Mouse (Mus musculus): Measurements from ENCODE around the gene Zbtb39. TPM values are rescaled to one million over a fixed set of nuclear protein-coding genes. Genes with fewer than 3 reads are reported as not detected.

Gene Zbtb39
- 5.1 and 5.3 TPM in 2 replicates for polyA plus RNA-seq (2015; fragmentation: Nextera tagmentation; extraction: Ambion mirVana)

DNA sequence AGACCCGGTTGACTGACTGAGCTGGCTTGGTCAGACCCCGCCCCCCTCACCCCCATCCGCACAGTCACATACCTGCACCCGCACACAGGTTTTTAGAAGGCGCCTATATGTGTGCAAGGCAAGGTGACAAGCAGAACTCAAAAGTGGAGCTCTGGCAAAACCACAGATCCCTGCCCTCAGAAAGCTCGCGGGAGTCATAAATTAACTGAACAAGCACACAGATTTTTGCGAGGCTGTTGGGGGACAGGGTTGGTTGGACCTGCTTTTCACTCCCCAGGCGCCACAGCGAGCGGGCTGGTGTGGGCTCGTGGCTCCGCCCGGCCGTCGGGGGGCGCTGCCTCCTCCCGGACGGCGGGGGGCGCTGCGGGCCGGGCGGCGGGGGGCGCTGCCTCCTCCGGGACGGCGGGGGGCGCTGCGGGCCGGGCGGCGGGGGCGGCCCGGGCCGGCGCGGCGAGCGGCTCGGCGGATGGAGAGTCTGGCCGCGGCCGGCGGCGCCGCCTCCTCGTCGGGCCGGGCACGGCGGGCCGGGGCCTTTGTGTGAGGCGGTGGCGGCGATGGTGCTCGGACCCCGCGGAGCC, at the start of gene Zbtb39:
Zbtb39 (plus strand) TSS at position 456 of the 578 bp plus-strand sequence.
- peak within 1 kb of the TSS; percentile 95 for H3K9ac ChIP-seq (replicated peaks)
- WGBS, result 2% methylated on average over 26 of the region's 61 CpGs
- H3K27ac ChIP-seq, result peak within 1 kb of the TSS; percentile 82
- H3K4me2 ChIP-seq (replicated peaks), result peak within 1 kb of the TSS; percentile 77
- peaks cover 12% of the 10 kb centered on the region for H3K4me1 ChIP-seq (replicated peaks)
- H3K36me3 ChIP-seq, result peaks cover 29% of the 10 kb centered on the region
- no peaks in the 10 kb centered on the region for H3K9me3 ChIP-seq
- peak within 1 kb of the TSS; percentile 96 for H3K4me3 ChIP-seq (replicated peaks)
- H3K27me3 ChIP-seq, result peaks cover 9% of the 10 kb centered on the region; the same call in 1 of the 2 replicates
- peak; percentile 90 for ATAC-seq

- 26% methylated on average over 1 of the region's 1 CpGs for WGBS
- no peaks in the 10 kb centered on the region for H3K27me3 ChIP-seq
- H3K4me2 ChIP-seq (replicated peaks), result no peak overlapping the region
- H3K36me3 ChIP-seq, result peaks cover 19% of the 10 kb centered on the region
- no peak overlapping the region for H3K9ac ChIP-seq (replicated peaks)
- no peak overlapping the region for H3K4me3 ChIP-seq (replicated peaks)
- no peak for ATAC-seq
- H3K9me3 ChIP-seq, result no peaks in the 10 kb centered on the region
- H3K27ac ChIP-seq, result no peak overlapping the region
- H3K4me1 ChIP-seq (replicated peaks), result no peaks in the 10 kb centered on the region
Measured at GRCm38 (mm10) chr10:127691053-127691452, 48.3 kb upstream of the Zbtb39 start.

DNA sequence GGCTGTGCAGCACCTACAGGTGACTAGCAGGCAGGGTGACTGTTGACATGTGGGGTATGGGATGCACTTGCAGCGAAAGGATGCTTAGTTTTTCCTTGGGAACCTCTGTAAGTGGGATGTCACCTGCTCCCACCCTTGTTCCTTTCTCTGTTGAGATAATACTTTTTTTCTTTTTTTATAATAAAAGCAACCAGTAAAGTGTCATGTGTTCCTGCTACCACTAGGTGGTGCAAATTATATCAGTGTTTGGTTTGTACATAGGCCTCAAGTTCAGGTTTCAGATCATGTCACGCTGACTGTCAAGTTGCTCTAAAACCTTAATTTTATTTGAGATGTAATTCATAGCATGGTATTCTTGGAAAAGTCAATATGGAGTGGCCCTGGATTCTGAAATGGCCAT, 44.7 kb upstream of the Zbtb39 start:
- 66% methylated on average over 2 of the region's 2 CpGs for whole genome bisulfite sequencing
- H3K4me1 ChIP-seq (replicated peaks), result no peaks in the 10 kb centered on the region
- peaks cover 40% of the 10 kb centered on the region for H3K36me3 ChIP-seq
- H3K4me3 ChIP-seq (replicated peaks), result no peak overlapping the region
- H3K27ac ChIP-seq, result no peak overlapping the region
- H3K9me3 ChIP-seq, result no peaks in the 10 kb centered on the region
- peak; percentile 56; the same call in 1 of the 2 replicates for ATAC-seq
- H3K9ac ChIP-seq (replicated peaks), result no peak overlapping the region
- H3K4me2 ChIP-seq (replicated peaks), result no peak overlapping the region
- no peaks in the 10 kb centered on the region for H3K27me3 ChIP-seq

DNA sequence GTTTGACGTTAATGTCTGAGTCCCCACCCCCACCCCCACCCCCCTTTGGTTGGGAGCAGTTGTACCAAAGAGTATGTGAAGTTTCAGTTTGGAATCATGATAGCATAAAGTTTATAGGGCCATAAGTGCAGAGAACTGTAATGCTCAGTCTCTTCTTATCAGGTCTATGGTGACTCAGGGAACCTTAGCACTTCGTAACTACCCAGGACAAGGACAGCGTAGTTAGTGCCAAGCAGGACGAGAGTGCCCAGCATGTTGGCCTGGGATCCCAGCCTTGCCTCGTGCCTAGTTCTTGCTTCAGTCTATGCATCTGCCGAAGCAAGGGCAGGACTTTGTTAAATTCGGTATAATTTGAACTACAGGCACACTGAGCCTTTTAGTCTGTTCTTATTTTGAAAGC, 43.6 kb upstream of the Zbtb39 start:
- no peaks in the 10 kb centered on the region for H3K4me1 ChIP-seq (replicated peaks)
- ATAC-seq, result no peak
- H3K36me3 ChIP-seq, result peaks cover 39% of the 10 kb centered on the region
- H3K9ac ChIP-seq (replicated peaks), result no peak overlapping the region
- no peak overlapping the region for H3K4me2 ChIP-seq (replicated peaks)
- no peaks in the 10 kb centered on the region for H3K27me3 ChIP-seq
- H3K4me3 ChIP-seq (replicated peaks), result no peak overlapping the region
- 94% methylated on average over 7 of the region's 7 CpGs for WGBS
- H3K9me3 ChIP-seq, result no peaks in the 10 kb centered on the region
- H3K27ac ChIP-seq, result no peak overlapping the region

GRCm38 (mm10) chr10:127698966-127699365, 40.4 kb upstream of the Zbtb39 start:
- H3K4me3 ChIP-seq (replicated peaks), result no peak overlapping the region
- no peaks in the 10 kb centered on the region for H3K27me3 ChIP-seq
- no peaks in the 10 kb centered on the region for H3K4me1 ChIP-seq (replicated peaks)
- H3K9ac ChIP-seq (replicated peaks), result no peak overlapping the region
- H3K36me3 ChIP-seq, result peaks cover 31% of the 10 kb centered on the region
- no peak overlapping the region for H3K4me2 ChIP-seq (replicated peaks)
- no peak overlapping the region for H3K27ac ChIP-seq
- WGBS, result 89% methylated on average over 7 of the region's 7 CpGs
- H3K9me3 ChIP-seq, result no peaks in the 10 kb centered on the region
- no peak for ATAC-seq

- no peak overlapping the region for H3K4me2 ChIP-seq (replicated peaks)
Measured at GRCm38 (mm10) chr10:127703299-127703698, 36.0 kb upstream of the Zbtb39 start.

DNA sequence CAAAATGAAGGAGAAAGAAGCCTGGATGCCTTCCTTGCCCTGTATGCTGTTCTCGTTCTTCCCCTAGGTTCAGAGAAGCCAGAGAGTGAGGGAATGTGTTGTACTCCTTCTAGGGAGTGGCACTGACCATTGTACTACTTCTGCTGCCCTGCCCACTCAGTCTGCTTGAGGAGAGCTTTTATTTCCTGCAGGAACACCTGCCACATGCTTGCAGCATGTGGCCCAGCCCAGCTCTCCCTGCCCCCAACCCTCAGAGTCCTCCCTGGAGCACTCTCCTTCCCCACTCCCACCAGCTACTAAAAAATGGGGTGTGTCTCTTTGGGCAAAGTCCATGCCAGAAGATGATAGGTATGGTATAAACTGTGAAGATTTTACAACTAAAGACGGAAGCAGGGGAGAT, 35.0 kb upstream of the Zbtb39 start:
- no peaks in the 10 kb centered on the region for H3K9me3 ChIP-seq
- no peaks in the 10 kb centered on the region for H3K4me1 ChIP-seq (replicated peaks)
- H3K27ac ChIP-seq, result no peak overlapping the region
- H3K9ac ChIP-seq (replicated peaks), result no peak overlapping the region
- peaks cover 3% of the 10 kb centered on the region for H3K36me3 ChIP-seq
- WGBS, result 72% methylated on average over 2 of the region's 2 CpGs
- H3K27me3 ChIP-seq, result no peaks in the 10 kb centered on the region
- ATAC-seq, result no peak
- H3K4me3 ChIP-seq (replicated peaks), result no peak overlapping the region
- no peak overlapping the region for H3K4me2 ChIP-seq (replicated peaks)

More at GRCm38 (mm10) chr10:127703299-127703698, 36.0 kb upstream of the Zbtb39 start:
- Histone ChIP-seq H3K4me1 (replicated peaks) (no peaks in the 10 kb centered on the region), H3K27me3 (no peaks in the 10 kb centered on the region), H3K9ac (replicated peaks) (no peak overlapping the region), H3K27ac (no peak overlapping the region), H3K4me3 (replicated peaks) (no peak overlapping the region), H3K9me3 (no peaks in the 10 kb centered on the region), H3K36me3 (peaks cover 9% of the 10 kb centered on the region)
- ATAC-seq, result no peak
- 53% methylated on average over 4 of the region's 4 CpGs for WGBS

DNA sequence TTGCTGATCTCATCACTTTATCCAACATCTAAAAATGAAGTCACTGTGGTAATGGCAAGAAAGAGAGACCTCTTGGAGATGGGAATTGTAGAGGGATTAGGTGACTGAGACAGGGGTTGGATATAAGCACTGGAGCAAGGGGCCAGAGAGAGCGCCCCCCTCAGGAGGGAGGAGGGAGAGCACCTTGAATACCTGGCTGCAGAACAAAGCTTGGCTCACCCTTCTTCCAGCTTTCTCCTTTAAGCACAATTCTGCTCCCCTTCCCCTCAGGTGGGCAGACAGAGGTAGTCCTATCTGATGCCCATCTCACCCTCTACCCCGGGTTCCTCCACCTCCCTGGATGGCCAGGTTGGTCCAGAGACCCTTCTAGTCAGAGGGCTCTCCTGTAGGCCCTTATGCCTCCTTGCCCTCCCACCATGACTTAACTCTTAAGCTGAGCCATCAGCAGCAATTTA, 34.5 kb upstream of the Zbtb39 start, which contains the start of gene Myo1a:
Myo1a (plus strand) TSS at position 405 of the 455 bp plus-strand sequence.
- no peak for ATAC-seq
- Histone ChIP-seq H3K9me3 (no peaks in the 10 kb centered on the region), H3K4me3 (replicated peaks) (no peak within 1 kb of the TSS), H3K36me3 (no peaks in the 10 kb centered on the region; the same call in 1 of the 2 replicates), H3K27ac (no peak within 1 kb of the TSS), H3K4me1 (replicated peaks) (no peaks in the 10 kb centered on the region), H3K27me3 (no peaks in the 10 kb centered on the region), H3K9ac (replicated peaks) (no peak within 1 kb of the TSS), H3K4me2 (replicated peaks) (no peak within 1 kb of the TSS)
- 67% methylated on average over 2 of the region's 2 CpGs for WGBS

- Histone ChIP-seq H3K9ac (replicated peaks) (no peak overlapping the region), H3K4me3 (replicated peaks) (no peak overlapping the region), H3K4me1 (replicated peaks) (no peaks in the 10 kb centered on the region), H3K9me3 (no peaks in the 10 kb centered on the region), H3K4me2 (replicated peaks) (no peak overlapping the region), H3K27me3 (no peaks in the 10 kb centered on the region), H3K36me3 (no peaks in the 10 kb centered on the region), H3K27ac (no peak overlapping the region)
- no peak for ATAC-seq
- 88% methylated on average over 4 of the region's 4 CpGs for WGBS
Measured at GRCm38 (mm10) chr10:127705783-127706182, 33.6 kb upstream of the Zbtb39 start.

GRCm38 (mm10) chr10:127707721-127708120, 31.6 kb upstream of the Zbtb39 start:
- ATAC-seq, result no peak
- H3K9me3 ChIP-seq, result no peaks in the 10 kb centered on the region
- no peak overlapping the region for H3K4me3 ChIP-seq (replicated peaks)
- no peak overlapping the region for H3K4me2 ChIP-seq (replicated peaks)
- H3K4me1 ChIP-seq (replicated peaks), result no peaks in the 10 kb centered on the region
- no peaks in the 10 kb centered on the region for H3K36me3 ChIP-seq
- 91% methylated on average over 7 of the region's 7 CpGs for WGBS
- H3K27ac ChIP-seq, result no peak overlapping the region
- H3K27me3 ChIP-seq, result no peaks in the 10 kb centered on the region
- H3K9ac ChIP-seq (replicated peaks), result no peak overlapping the region

DNA sequence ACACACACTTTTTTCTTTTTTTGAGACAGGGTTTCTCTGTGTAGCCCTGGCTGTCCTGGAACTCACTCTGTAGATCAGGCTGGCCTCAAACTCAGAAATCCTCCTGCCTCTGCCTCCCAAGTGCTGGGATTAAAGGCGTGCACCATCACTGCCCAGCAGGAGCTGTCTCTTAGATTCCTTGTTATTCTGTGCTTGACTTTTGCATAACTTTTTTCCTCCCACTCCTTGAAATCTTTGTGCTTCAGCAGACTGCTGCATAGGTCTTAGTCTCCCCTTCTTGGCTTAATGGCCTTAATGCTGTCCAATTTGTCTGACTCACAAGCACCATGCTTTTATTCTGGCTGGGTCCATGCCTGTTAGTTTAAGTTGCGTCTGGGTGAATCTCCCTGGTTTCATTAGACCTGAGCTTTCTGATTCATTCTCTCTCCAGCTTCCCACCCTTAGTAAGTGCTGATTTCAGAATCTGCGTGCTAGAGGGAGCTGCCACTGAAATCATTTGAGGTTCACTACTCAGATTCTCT, 30.4 kb upstream of the Zbtb39 start:
- no peak overlapping the region for H3K9ac ChIP-seq (replicated peaks)
- H3K9me3 ChIP-seq, result no peaks in the 10 kb centered on the region
- no peaks in the 10 kb centered on the region for H3K36me3 ChIP-seq
- H3K27ac ChIP-seq, result no peak overlapping the region
- WGBS, result 79% methylated on average over 3 of the region's 3 CpGs
- no peaks in the 10 kb centered on the region for H3K4me1 ChIP-seq (replicated peaks)
- no peak overlapping the region for H3K4me2 ChIP-seq (replicated peaks)
- ATAC-seq, result no peak
- no peak overlapping the region for H3K4me3 ChIP-seq (replicated peaks)
- no peaks in the 10 kb centered on the region for H3K27me3 ChIP-seq

GRCm38 (mm10) chr10:127710331-127710730, 29.0 kb upstream of the Zbtb39 start:
- H3K9me3 ChIP-seq, result no peaks in the 10 kb centered on the region
- H3K4me2 ChIP-seq (replicated peaks), result no peak overlapping the region
- no peaks in the 10 kb centered on the region for H3K36me3 ChIP-seq
- no peak overlapping the region for H3K27ac ChIP-seq
- WGBS, result 88% methylated on average over 13 of the region's 13 CpGs
- H3K4me3 ChIP-seq (replicated peaks), result no peak overlapping the region
- ATAC-seq, result no peak
- H3K9ac ChIP-seq (replicated peaks), result no peak overlapping the region
- no peaks in the 10 kb centered on the region for H3K4me1 ChIP-seq (replicated peaks)
- no peaks in the 10 kb centered on the region for H3K27me3 ChIP-seq

- 80% methylated on average over 6 of the region's 6 CpGs for WGBS
- ATAC-seq, result no peak
Measured at GRCm38 (mm10) chr10:127712736-127713135, 26.6 kb upstream of the Zbtb39 start.

More at GRCm38 (mm10) chr10:127712736-127713135, 26.6 kb upstream of the Zbtb39 start:
- no peaks in the 10 kb centered on the region for H3K4me1 ChIP-seq (replicated peaks)
- no peaks in the 10 kb centered on the region for H3K27me3 ChIP-seq
- H3K9ac ChIP-seq (replicated peaks), result no peak overlapping the region
- no peak overlapping the region for H3K4me3 ChIP-seq (replicated peaks)
- H3K36me3 ChIP-seq, result no peaks in the 10 kb centered on the region
- H3K4me2 ChIP-seq (replicated peaks), result no peak overlapping the region
- H3K9me3 ChIP-seq, result no peaks in the 10 kb centered on the region
- no peak overlapping the region for H3K27ac ChIP-seq
